Mouse (Mus musculus) hindbrain, postnatal 0 days (tissue): ENCODE data around the gene Elof1. TPM values are rescaled to one million over a fixed set of nuclear protein-coding genes. Genes with fewer than 3 reads are reported as not detected.

ENCODE experiments used
- ATAC-seq: fragments of 200-750 bp; cut with Nextera tagmentation; 2 replicates; pipeline ENCODE4 v1.8.0; 2017; ENCODE audit warnings: mild to moderate bottlenecking, moderate TSS enrichment, moderate library complexity
- DNase-seq: peaks from one replicate; pipeline ENCODE4 v3.0.0-alpha.2; 2015; ENCODE audit warnings: low spot score
- H3K27ac ChIP-seq: fragments of 300-500 bp; sonication (generic); 2 replicates; pipeline ENCODE4 v1.5.1; 2014; ENCODE audit warnings: mild to moderate bottlenecking
- H3K27me3 ChIP-seq: fragments of 300-500 bp; sonication (generic); 2 replicates; pipeline ENCODE4 v1.6.1; 2014; ENCODE audit warnings: low read length, mixed read lengths; ENCODE audit not compliant: insufficient read depth
- H3K36me3 ChIP-seq: fragments of 300-500 bp; sonication (generic); 2 replicates; pipeline ENCODE4 v1.6.1; 2014; ENCODE audit warnings: low read length, mixed read lengths; ENCODE audit not compliant: insufficient read depth
- H3K4me1 ChIP-seq: fragments of 300-500 bp; sonication (generic); 2 replicates; pipeline ENCODE4 v1.6.1; 2014; ENCODE audit warnings: antibody characterized with exemption, low read length, mixed read lengths; ENCODE audit not compliant: insufficient read depth
- H3K4me2 ChIP-seq: fragments of 300-500 bp; sonication (generic); 2 replicates; pipeline ENCODE4 v1.6.1; 2014; ENCODE audit warnings: low read depth, mild to moderate bottlenecking, low read length, moderate library complexity, mixed read lengths
- H3K4me3 ChIP-seq: fragments of 300-500 bp; sonication (generic); 2 replicates; pipeline ENCODE4 v1.5.1; 2014; ENCODE audit warnings: low read length
- H3K9ac ChIP-seq: fragments of 300-500 bp; sonication (generic); replicated peaks from 2 replicates; pipeline ENCODE4 v1.6.1; 2014; ENCODE audit warnings: mild to moderate bottlenecking, low read length, moderate library complexity, mixed read lengths
- H3K9me3 ChIP-seq: fragments of 300-500 bp; sonication (generic); 2 replicates; pipeline ENCODE4 v1.6.1; 2016; ENCODE audit warnings: low read length, mixed read lengths
- CTCF ChIP-seq: IDR thresholded peaks from 2 replicates; pipeline ENCODE4 v1.5.1; 2016; ENCODE audit warnings: antibody characterized with exemption, control low read depth, low read depth
- WGBS: fragments of 180-500 bp; shearing (Covaris S2); extraction: QIAGEN DNeasy Blood & Tissue Kit; methylation state at CpG from one replicate; pipeline ENCODE4 v1.1.7; 2014; 5-methylcytosine and 5-hydroxymethylcytosine counted together
- polyA plus RNA-seq: library from polyadenylated mRNA; unstranded; fragments of >200 nt; fragmentation: Nextera tagmentation; extraction: Ambion mirVana; gene quantifications from 2 replicates; pipeline ENCODE4 v1.2.1, GENCODE M21; 2015
- total RNA-seq: library from RNA; depleted of rRNA; stranded (reverse); fragments of >200 nt; gene quantifications from 2 replicates; pipeline ENCODE4 v1.2.3, GENCODE M21; 2014

Elof1 gene
- total and polyA plus RNA-seq, 2 experiments from 2014 or later, result 165 to 171 TPM

DNA sequence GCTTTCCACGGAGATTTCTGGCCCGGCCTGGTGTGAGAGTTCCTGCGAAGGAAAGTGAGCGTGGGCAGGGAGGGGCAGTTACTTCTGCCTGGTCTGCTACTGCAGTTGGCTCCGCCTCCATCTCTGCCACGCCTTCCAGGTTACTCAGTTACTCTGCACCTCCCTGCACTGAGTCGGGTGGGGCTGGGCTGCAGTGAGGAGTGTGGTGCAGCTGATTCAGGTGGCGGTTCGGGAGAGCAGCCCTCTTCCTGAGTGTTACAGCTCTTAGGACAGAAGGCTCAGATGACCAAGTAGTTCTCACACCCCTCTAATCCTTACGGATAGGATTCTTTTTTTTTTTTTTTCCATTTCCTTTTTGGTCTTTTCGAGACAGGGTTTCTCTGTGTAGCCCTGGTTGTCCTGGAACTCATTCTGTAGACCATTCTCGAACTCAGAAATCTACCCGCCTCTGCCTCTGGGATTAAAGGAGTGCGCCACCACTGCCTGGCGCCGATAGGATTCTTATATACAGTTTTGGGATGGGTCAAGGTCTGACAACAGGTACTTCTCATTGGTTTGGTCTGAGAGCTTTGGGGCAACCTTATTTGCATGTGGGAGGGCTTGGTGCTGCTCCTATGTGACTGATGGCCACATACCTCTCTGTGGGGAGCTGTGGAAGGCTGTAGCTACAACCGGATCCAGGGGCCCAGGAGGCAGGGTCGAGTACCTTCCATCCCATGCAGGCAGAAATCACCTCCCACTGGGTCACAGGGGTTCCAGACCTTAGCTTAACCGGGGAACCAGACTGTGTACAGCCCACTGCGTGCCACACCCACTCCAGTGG lies 32.7 kb upstream of the Elof1 start:
- DNase-seq (no peak), ATAC-seq (no peak)
- Histone ChIP-seq H3K4me3 (no peak overlapping the region), H3K4me1 (no peaks in the 10 kb centered on the region), H3K9me3 (no peaks in the 10 kb centered on the region), H3K36me3 (no peaks in the 10 kb centered on the region), H3K4me2 (no peak overlapping the region), H3K27me3 (no peaks in the 10 kb centered on the region), H3K27ac (no peak overlapping the region), H3K9ac (no peak overlapping the region)
- WGBS, result 81% methylated on average over 20 of the region's 20 CpGs
- no peak for TF ChIP-seq CTCF

DNA sequence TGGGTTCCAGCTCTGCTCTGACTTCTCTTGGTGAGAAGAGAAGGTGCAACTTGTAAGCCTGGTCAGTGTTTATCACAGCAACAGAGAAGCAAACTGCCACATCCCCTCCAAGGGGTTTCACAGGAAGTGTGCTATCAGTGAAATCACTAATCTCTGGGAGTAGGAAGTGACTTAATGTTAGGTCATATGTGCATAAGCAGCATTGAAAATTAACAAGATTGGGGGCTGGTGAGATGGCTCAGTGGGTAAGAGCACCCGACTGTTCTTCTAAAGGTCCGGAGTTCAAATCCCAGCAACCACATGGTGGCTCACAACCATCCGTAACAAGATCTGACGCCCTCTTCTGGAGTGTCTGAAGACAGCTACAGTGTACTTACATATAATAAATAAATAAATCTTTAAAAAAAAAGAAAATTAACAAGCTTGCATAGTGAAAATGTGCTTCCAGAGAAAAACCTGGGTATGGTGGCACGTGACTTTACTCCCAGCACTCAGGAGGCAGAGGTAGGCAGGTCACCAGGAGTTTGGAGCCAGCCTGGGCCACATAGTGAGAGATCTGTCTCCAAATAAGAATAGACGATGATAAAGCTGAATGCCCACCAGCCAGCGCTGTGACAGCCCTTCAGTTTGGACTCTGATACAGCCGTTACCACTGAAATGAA lies 27.5 kb upstream of the Elof1 start:
- no peak overlapping the region for H3K27ac ChIP-seq
- no peaks in the 10 kb centered on the region for H3K9me3 ChIP-seq
- no peak for DNase-seq
- no peaks in the 10 kb centered on the region for H3K4me1 ChIP-seq
- H3K27me3 ChIP-seq, result no peaks in the 10 kb centered on the region
- no peak for TF ChIP-seq CTCF
- no peak overlapping the region for H3K9ac ChIP-seq
- ATAC-seq, result no peak
- H3K4me3 ChIP-seq, result no peak overlapping the region
- H3K4me2 ChIP-seq, result no peak overlapping the region
- no peaks in the 10 kb centered on the region for H3K36me3 ChIP-seq
- WGBS, result 83% methylated on average over 6 of the region's 8 CpGs

DNA sequence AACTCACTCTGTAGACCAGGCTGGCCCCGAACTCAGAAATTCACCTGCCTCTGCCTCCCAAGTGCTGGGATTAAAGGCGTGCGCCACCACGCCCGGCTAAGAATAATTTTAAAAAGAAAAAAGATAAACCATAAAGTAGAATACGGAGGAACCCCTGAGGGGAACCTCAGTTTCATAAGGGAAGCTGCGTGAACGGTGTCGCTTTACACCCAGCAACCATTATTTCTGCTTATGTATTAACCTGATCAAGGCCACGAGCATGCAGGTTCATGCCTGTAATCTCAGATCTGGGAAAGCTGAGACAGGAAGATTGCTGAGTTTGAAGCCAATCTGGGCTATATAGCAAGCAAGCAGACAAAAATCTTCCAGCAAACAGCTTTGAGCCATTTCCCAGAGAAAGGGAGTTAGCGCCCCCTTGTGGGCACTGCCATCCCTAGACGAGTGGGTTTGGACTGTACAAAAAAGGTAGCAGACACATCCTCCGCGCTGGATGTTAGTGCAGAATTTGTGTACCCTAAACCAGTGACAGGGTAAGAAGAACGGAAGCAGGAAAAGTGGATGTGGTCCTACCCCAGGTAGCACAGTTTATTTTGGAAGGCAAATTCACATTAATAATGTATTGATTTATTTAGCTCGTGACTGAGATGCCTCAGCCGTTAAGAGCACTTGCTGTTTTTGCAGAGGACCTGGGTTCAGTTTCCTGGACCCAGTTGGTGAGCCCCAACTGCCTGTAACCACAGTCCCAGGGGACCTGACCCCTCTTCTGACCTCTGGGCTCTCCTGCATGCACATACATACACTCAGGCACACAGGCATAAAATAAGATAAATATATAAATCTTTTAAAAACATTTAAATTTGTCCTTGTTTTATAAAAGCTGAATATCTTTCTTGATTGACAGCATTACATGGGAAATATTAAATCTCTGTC lies 26.4 kb upstream of the Elof1 start:
- H3K9me3 ChIP-seq, result no peaks in the 10 kb centered on the region
- 54% methylated on average over 17 of the region's 17 CpGs for WGBS
- H3K4me1 ChIP-seq, result no peaks in the 10 kb centered on the region
- DNase-seq, result peak; percentile 93
- H3K27me3 ChIP-seq, result no peaks in the 10 kb centered on the region
- H3K36me3 ChIP-seq, result no peaks in the 10 kb centered on the region
- peak; percentile 79 for ATAC-seq
- peak; percentile 93 for TF ChIP-seq CTCF
- no peak overlapping the region for H3K4me2 ChIP-seq
- no peak overlapping the region for H3K4me3 ChIP-seq
- H3K9ac ChIP-seq, result no peak overlapping the region
- H3K27ac ChIP-seq, result no peak overlapping the region

DNA sequence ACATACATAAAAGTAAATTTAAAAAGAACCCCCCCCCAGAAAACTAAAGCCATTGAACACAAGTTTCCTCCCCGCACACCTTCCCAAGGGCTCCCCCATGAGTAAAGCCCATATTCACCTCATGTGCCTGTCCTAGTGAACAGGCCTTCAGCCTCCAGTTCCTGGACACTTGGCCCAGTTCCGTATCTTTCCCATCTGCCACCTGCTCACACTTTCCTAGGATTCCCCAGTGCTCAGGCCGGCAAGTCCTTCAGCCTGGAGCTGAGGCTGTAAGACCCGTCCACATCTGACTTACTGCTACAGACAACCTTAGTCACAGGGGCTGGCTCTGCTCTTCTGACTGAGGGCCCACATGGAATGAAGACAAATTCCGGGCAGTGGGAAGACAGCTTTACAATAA lies 22.8 kb upstream of the Elof1 start:
- H3K36me3 ChIP-seq, result no peaks in the 10 kb centered on the region
- H3K4me2 ChIP-seq, result no peak overlapping the region
- no peaks in the 10 kb centered on the region for H3K27me3 ChIP-seq
- H3K27ac ChIP-seq, result no peak overlapping the region
- no peak overlapping the region for H3K9ac ChIP-seq
- no peak for TF ChIP-seq CTCF
- DNase-seq (no peak), ATAC-seq (no peak)
- H3K4me3 ChIP-seq, result no peak overlapping the region
- no peaks in the 10 kb centered on the region for H3K4me1 ChIP-seq
- H3K9me3 ChIP-seq, result no peaks in the 10 kb centered on the region
- WGBS, result 85% methylated on average over 5 of the region's 5 CpGs

DNA sequence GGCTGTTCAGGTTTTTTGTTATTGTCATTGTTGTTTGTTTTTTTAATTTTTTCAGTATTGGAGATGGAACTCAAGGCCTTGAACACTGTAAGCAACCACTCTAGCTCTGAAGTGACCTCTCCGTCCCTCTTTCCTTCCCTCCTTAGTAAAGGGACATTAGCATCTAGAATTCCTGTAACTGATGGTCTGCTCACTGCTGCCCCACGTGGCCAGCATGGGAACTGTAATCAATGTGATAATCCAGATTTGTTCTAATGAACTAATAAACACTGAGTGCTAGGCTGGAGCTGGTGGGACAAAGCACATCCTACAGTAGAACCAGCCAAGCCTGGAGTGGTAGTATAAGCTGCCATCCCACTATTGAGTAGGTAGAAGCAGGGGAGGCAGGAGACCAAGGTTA lies 21.5 kb upstream of the Elof1 start:
- Histone ChIP-seq H3K4me2 (no peak overlapping the region), H3K36me3 (no peaks in the 10 kb centered on the region), H3K9me3 (no peaks in the 10 kb centered on the region), H3K4me3 (no peak overlapping the region), H3K27me3 (no peaks in the 10 kb centered on the region), H3K4me1 (no peaks in the 10 kb centered on the region), H3K9ac (no peak overlapping the region), H3K27ac (no peak overlapping the region)
- no peak for ATAC-seq
- WGBS, result 29% methylated on average over 2 of the region's 2 CpGs
- peak; percentile 48 for DNase-seq
- peak; percentile 90 for TF ChIP-seq CTCF

DNA sequence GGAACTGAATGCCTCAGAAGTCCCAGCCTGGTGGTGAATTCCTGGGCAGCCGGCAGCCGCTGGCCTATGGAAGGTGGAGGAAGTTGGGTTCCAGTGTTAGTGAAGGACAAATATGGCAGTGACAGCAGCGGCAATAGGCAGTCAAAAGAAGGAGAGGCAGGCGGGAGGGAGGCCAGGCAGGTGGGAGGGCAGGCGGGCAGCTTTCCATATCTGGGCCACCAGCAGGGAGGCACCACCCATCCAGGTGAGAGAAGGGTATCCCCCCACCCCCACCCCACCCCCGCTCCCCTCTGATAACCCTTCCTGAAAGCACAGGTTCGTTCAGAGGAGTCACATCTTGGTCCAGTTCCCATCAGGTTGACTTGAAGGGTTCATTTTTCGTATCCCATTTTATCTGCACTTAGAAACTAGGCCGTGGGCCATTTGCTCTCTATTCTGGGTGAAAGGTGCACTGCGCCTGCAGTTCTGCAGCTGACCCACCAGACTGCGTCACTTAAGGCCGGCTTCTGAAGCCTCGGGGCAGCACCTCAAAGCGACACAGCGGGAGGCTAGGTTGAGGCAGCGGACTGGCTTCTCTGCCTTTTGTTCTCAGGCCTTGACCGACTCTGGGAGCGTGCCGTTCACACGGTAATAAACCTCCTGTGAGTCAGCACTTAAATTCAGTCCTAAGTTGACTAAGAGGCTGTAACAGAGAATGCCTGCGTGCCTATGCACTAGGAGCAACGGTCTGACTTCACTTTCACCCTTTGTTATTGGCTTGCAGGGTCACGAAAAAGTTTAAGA lies 20.0 kb upstream of the Elof1 start:
- ATAC-seq, result no peak
- Histone ChIP-seq H3K27ac (no peak overlapping the region), H3K9ac (no peak overlapping the region), H3K36me3 (no peaks in the 10 kb centered on the region), H3K4me2 (no peak overlapping the region), H3K9me3 (no peaks in the 10 kb centered on the region), H3K4me1 (0 out of 2 replicates have a peak, but pooled peaks cover under 1% of the 10 kb centered on the region), H3K4me3 (no peak overlapping the region), H3K27me3 (peaks cover 5% of the 10 kb centered on the region; the same call in 1 of the 2 replicates)
- 17% methylated on average over 23 of the region's 23 CpGs for WGBS
- TF ChIP-seq CTCF, result no peak
- peak; percentile 23 for DNase-seq
